Mouse (Mus musculus): ENCODE data around the gene Adh6b.
A peak's percentile ranks its signal among the peaks of the same experiment; 100 is the strongest.

Gene Adh6b

DNA sequence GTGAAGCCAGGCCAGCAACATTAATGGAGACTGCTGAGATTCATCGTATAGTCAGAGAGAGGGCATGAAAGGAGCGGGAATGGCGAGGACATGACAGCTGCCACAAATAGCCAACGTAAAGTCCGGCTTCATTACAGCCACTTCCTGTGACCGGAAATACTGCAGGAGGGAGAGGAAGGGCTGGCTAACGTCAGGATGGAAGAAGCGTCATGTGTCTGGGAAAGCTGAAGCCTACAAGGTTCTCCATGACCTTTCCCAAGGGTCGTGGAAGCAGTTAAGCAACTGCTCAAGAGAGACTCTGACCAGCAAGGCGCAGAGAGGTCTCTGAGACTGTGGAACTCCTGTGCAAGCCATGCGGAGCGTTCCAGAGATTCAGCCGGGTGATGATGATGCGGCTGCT is at the start of gene Adh6b:
Gene Adh6b, plus strand, starts transcription at position 305 of the 400 bp plus-strand sequence.
- no peak for DNase-seq (ENCODE audit: low spot score)

DNA sequence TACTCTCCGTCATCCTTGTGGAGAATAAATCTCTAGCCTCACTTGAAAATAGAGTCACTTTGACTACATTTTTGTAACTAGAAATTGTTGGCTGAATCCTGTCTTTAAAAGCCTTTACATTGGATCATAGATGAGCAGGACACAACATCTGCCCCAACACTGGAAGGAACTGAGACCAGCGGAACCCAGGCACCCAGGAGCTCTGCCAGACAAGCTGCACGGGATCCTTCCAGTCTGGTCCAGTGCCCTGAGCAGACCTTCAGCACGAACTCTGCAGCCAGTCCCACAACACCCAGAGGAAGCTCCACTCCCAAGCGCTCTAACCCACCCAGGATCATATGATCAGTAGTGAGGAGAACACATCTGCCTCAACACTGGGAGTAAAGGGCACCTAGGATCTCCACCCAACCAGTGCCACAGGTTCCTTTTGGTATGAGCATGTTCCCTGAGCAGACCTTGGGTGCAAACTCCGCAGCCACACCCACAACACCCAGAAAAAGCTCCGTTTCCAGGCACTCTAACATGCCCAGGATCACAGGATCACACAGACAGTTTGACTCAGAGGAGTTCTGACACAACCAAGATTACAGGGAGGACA is 48.2 kb upstream of the Adh6b start:
- no peak for DNase-seq (ENCODE audit: low spot score)

DNA sequence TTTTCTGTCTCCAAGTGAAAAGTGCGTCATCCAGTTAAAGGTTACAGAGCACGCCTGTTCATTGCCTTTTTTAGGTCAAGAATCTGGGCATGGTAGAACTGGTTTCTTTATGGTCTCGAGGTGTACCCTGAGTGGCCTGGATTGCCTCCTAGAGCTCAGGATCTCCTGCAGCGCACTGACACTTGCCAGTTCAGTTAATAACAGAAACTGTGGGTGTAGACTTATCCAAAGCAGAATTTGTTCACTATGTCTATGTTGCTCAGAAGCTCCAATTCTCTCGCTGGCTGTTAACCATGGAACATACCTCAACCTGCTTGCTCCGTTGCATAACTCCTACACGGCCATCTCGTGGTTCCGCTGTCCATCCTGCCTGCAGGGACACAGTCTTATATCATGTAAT is 41.4 kb upstream of the Adh6b start:
- no peak for DNase-seq (ENCODE audit: low spot score)

DNA sequence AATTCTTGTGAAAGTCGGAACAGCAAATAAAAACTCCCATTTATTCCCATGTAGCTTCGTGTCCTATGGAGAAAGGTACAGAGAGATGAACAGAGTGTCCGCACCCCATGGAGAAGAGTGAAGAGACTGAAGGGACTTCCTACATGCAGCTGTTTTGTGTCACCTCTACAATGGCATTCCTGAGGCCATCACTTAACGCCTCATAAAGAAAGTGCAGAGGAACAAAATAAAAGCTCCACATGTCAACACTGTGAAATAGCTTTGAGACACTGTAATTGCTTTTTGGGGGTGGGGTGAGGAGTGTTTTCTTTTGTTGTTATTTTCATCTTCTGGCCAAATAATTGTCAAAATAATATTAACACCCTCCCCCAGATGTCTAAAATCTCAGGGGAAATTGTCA is 38.9 kb upstream of the Adh6b start:
- DNase-seq (ENCODE audit: low spot score), result no peak

DNA sequence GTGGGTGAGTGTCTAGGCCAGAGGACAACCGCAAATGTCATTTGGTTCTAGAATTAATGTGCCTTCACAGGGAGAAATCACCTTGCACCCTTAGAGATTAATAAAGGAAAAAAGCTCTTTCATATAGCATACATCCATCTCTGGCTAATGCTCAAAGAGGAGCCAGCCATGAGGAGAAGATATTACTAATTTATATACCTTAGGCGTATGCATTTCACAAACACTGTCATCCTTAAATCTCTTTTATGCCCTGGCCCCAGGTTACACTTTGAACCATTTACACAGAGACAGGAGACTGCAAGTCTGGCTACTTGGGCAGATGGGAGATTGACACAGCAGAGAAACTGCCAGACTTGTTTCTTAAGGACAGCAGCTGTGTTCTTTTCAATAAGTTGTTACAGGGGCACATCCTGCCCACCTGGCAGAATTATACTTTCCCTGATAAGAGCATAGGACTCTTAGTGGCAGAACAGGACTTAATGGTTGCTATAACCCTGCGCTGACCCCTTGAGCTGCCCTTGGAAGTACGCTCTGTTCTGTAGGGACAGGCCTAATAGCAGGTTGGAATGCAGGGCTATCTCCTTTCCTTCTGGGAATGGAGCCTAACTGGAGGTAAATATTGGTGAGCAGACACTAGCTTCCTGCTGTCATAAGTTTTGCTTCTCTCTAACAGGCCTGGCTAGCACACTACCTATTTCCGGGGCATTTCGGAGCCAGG is 37.6 kb upstream of the Adh6b start:
- peak; percentile 61 for DNase-seq (ENCODE audit: low spot score)

DNA sequence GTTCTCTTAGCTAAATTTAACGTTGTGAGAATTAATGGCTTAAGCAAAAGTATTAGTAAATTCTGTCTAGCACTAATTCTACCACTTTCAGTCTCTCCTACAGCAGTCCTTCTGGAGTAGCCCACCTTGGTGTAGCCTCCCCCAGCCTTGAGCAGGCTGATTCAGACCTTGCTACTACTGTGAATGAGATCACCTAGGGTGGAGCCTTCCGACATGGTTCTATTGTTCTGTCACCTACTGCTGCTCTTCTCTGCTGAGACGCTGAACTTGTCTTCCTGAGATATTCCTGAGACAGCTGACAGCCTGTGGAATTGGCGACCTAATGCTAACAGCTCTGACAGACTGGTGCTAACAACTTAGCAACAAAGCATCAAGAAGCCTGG is 37.1 kb upstream of the Adh6b start:
- no peak for DNase-seq (ENCODE audit: low spot score)

DNA sequence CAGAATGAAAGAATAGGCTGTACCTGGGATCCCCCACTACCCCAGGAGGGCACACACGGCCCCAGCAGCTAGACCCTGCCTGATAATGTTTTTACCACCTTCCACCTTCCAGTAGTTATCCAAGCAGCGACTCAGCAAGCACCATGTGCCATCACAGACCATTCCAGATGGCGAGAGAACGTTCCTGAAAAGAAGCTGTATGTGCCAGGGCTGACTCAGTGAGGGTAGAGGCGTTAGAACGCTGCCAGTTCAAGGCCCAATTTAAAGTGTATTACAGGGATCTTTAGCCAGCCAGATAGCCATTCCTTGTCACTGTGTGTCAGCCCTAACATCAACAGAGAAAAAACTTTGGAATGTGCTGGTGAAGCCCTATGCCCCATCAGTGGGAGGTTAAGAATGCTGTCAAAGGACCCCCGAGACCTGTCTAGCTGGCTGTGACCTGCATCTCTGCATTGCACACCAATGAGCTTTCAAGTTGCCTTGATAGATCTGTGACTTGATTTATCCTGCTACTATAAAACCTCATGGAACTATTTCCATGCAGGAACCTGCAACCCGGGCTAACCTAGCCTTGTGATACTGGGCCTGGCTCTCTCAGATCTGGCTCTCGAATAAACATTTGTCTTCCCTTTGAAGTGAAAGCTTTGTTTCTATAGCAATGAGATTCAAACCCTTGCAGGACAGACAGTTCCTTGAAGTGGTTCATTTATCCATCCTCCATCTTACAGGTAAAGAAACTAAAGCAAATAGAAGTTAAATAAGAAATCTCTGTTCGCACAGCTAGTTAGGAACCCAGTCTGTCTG is 35.9 kb upstream of the Adh6b start:
- peak; percentile 29 for DNase-seq (ENCODE audit: low spot score)

DNA sequence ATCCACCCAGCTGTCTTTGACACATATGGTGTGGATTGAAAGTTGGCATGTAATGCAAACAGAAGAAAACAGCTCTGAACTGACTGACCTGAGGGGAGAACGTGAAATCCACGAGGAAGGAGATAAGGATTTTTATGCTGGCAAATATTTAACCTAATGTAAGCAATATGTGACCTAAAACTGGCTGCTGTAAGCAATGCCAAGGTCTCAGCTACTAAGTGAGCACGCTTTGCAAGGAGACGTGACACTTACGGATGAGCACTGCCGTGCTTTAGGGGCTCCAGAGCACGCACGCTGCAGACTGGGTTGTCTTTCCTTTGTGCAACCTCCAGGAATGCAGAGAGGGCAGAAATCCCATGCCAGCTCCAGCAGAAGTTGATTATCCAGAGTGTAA is 35.3 kb upstream of the Adh6b start:
- DNase-seq (ENCODE audit: low spot score), result peak; percentile 43

DNA sequence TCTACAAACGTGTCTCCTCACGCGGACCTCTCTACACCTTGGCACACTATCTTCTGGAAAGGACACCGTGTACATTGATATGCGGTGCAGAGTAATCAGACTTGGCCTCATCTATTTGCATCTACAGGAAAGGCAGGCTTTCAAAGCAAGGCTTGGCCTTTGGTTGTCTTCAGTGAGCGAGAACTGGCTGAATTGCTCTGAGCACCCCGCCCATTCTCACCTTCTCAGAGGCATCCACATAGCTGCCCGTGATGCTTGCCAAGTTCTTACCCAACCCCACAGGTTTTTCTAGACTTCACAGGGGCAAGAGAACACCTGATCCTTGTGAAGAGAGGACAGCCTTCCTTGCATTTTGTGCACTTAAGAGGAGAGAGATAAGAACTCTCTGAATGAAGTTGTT is 31.7 kb upstream of the Adh6b start:
- DNase-seq (ENCODE audit: low spot score), result no peak

DNA sequence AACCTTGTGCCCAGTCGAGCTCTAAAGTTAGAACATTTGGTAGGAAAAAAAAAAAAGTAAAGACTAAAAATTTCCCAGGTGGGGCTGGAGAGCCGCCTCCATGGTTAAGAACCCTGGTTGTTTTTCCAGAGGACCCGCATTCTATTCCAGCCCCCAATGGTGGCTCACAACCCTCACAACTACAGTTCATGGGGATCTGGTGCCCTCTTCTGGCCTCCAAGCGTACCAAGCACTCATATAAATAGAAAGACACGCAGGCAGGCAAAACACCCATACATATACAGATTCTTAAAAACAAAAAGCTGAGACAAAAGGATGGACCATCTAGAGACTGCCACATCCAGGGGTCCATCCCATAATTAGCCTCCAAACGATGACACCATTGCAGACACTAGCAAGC is 30.6 kb upstream of the Adh6b start:
- no peak for DNase-seq (ENCODE audit: low spot score)

DNA sequence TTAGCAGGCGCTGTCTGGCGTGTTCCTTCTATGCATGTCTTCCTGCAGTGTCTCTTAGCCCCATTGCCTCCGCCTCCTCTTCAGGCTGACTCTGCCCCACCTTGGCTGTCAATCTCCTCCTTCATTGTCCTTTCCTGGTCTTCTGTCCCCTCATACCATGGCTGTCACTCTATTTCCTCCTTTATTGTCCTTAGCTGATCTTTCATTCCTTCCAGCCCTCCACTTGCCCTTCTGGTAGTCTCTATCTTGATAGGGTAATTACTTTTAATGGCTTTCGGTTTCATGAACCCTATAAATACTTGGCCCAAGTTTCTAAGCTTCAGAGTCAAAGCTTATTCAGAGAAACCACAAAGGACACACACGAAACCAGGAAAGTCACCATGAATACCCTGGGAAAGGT is 28.6 kb upstream of the Adh6b start, which contains the start of gene Adh6a:
Gene Adh6a, plus strand, starts transcription at position 322 of the 400 bp plus-strand sequence.
- DNase-seq (ENCODE audit: low spot score), result no peak

DNA sequence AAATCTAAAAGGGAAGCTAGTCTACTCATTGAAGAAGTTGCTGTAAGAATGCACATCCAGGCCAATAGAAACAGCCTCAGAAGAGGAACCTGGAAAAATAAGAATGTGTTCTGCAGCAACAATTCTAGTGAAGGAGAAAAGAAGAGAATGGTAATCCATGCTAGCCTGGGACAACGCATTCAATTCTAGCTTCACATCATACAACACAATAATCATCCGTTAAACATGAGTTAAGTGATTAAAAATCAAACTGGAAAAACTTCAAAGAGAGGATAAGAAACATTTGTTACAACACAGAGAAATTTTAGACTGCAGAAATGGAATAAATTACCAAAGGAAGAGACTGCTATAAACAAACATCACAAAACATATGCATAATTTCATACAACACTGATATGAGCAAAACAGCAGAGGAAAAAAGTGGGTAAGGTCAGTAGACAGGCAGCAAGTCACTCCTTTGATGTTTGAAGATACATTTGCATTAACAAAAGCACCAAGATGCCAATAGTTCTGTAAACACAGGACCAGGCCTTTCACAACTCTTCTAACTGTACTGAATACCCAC is 24.6 kb upstream of the Adh6b start:
- DNase-seq (ENCODE audit: low spot score), result no peak

DNA sequence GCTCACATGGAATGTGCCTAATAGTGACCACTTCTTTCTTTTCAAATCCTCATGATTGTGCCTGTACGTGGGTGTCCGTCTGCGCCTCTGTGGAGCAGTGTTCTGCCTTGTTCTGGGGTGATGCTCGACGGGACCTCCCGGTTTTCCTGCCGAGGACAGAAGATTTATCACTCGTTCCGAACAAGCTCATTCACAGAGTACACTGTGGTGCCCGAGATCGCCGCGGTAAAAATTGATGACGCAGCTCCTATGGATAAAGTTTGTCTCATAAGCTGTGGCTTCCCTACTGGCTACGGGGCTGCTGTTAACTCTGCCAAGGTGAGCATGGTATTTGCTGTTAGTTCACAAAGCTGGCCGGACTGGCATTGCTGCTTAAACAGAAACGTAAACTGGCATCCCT is 16.6 kb upstream of the Adh6b start:
- no peak for DNase-seq (ENCODE audit: low spot score)

DNA sequence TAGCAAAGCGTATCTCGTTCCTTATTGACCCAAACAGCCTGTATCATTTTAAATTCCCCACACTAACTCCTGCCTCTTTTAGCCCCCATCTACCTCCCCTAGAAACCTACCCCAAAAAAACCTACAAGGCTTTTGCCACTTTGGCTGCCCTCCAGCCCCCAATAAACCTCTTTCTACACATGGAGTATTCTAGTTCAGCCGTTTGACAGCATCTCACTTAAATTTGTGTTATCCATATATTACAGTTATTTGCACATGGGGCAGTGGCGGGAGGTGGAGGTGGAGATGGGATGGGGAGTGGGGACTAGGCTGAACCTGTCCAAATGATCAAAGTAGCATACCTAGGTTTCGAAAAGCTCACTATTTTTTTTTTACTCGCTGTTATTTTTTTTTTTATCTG is 16.1 kb upstream of the Adh6b start:
- DNase-seq (ENCODE audit: low spot score), result no peak

DNA sequence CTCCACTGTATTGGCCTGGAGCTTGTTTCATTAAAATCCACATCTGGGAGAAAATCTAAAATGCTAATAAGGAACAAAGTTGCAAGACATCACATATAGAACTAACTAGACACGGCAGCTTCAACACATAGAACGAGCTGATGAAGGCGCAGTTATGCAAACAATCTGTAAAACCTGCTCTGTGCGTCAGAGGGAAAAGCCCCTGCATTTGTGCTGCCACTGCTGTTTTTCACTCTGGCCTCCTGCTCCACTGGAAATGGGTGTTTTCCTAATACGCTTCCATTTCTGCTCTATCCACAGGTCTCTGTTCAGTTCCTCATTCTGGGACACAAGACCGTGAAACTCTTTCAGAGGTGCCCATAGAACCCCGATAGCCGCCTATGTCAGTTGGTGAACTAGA is 7.7 kb upstream of the Adh6b start:
- no peak for DNase-seq (ENCODE audit: low spot score)

DNA sequence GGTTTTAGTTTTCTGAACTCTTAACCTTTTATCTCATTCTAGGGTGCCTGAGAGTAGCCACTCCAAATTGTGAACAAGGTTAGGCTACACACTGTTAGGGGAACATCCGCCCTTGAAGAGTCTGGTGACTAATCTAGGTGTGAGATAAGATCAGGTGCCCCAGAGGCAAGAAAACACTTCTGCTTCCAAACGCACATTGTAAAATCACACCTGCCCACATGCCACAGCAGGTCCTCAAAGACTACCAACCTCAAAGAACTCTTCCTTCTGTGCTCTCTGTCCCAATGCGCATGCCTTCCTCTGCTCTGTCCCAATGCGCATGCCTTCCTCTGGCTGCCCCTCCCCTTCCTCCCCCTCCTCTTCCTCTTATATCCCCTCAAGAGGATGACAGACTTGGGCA is 7.3 kb upstream of the Adh6b start:
- no peak for DNase-seq (ENCODE audit: low spot score)

DNA sequence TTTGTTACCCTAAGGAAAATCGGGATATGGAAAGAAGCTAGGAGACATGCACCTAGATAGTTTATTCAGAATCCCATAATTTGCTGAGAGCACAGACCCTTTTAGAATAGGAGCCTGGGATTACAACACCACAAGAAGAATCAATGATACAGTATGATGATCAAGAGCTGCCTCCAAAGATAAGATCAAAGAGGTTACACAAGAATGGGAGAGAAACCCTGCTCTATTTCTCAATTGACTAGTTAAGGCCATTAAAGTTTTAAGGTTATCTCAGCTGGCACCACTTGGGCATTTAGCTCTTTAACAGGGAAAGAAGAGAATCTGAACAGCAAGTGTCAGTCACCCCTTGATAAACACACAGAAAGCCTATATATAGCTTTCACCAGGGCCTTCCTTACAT is 6.0 kb upstream of the Adh6b start:
- DNase-seq (ENCODE audit: low spot score), result no peak

DNA sequence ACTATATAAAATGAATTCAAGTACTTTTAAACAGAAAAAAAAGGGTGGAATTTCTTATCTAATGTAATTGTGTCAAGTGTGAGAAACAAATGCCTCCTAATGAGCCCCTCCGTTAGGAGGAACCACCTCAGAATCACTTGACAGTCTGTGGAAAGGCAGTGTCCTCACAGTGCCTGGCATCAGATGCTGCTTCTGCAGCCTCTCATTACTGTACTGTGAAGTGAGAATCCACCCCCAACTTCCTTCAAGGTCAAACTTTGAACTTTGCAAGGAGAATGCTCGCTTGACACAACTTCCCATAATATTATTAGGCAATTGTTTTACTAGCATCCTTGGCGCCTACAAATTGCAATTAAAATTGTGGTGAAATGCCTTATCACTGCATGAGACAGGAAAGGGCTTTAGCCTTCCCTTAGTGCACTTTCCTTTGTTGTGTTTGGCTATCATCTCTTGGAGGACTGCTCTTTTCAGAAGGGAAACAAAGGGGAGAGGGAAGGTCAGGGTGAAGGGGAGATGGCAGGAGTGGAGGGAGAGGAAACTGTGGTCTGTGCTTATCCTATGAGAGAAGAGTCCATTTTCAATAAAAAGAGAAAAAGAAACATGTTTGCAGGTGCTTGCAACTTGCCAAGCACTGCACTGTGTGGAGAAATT is 5.3 kb upstream of the Adh6b start:
- no peak for DNase-seq (ENCODE audit: low spot score)

DNA sequence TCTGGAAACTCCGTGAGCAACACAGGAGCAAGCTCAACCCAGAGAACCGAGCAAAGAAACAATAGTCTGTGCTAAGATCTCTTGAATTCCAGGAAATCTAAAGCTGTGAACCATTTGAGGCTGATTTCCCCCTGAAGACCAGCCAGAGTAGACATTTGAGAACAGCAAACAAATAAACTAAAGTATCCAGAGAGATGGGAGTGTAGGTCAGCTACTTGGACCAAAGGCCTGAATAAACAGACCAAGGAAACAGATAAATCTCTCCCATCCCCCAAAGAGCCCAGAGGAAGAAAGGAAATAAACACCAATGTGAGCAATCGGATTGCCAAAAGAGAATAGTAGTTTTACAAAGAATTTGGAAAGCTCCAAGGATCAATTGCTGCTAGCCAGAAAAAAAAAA is 5.5 kb downstream of the Adh6b start:
- DNase-seq (ENCODE audit: low spot score), result no peak

DNA sequence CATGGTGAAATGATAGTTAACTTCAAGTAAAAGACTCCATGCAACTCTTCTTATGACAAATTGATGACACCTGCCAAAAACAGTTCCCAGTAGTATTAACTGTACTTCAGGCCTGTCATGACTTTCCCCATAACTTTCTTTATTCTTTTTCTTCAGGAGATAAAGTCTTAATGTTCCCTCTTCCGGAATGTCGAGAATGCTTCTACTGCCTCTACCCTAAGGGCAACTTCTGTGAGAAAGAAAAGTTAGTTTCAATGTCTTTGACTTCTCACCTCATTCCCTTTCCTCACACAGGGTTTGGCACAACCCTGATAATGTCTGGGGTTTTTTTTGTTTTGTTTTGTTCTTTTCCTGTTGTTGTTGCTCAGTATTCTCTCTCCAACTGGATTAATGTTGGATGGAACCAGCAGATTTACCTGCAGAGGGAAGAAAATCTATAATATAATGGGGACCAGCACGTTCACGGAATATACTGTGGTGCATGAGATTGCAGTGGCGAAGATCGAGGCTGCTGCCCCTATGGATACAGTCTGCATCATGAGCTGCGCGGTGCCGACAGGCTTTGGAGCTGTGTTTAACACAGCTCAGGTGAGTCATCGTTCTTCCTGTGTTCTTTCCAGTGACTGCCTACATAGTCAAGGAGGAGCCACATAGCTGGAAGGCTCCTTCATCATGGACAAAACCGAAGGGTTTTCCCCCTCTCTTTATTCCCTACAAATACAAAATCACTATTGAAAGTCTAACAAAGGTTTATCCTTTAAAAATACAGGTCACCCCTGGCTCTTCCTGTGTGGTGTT is 10.6 kb downstream of the Adh6b start:
- no peak for DNase-seq (ENCODE audit: low spot score)

DNA sequence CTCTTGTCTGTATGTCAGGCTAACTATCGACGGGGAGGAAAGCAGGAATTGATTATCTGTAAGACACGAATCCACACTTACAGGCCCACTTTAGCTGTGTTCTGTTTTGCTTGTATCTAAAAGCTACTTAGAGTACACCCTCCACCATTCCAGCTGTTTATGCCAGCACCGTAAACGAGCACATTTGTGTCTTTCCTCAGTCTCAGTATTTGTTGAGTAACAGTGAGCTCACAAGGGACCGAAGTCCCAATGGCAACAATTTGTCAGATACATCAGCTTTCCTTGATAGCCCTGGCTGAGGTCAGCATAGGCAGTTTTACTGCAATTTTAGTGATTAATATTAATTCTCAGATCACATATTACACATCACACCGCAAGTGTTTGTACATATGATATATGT is 17.3 kb downstream of the Adh6b start:
- no peak for DNase-seq (ENCODE audit: low spot score)

DNA sequence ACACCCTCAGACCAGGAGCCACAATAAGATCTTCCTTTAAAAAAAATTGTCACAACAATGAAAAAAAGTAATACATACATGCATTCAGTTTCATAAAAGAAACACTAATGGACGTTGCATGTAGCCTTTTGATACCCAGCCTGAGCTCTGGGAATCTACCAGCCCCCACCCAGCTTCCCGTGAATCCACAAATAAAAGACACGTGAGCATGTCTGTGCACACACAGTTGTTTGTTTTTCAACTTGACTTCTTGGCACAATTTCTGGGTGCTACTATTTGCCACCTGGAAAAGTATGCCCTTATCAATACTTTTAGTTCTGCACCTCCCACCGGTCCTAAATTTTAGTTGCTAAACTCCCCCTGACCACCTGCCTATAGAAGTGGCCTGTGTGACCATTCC is 19.1 kb downstream of the Adh6b start:
- DNase-seq (ENCODE audit: low spot score), result no peak
